Mouse (Mus musculus) embryonic facial prominence, embryonic 13.5 days (tissue): ENCODE measurements around the gene Tppp2. TPM values are rescaled to one million over a fixed set of nuclear protein-coding genes. Genes with fewer than 3 reads are reported as not detected.

Source experiments
- polyA plus RNA-seq: library from polyadenylated mRNA; unstranded; fragments of >200 nt; fragmentation: Nextera tagmentation; extraction: Ambion mirVana; gene quantifications from 2 replicates; pipeline ENCODE4 v1.2.1, GENCODE M21; 2015

Tppp2 gene
- polyA plus RNA-seq, 1 experiment from 2014 or later = not detected

Other genes starting within 250 kb of the Tppp2 start
- gene Gm17079, start 223.0 kb upstream of the Tppp2 start, polyA plus RNA-seq = not detected in 2 replicates
- gene Gm5800, start 201.2 kb upstream of the Tppp2 start, polyA plus RNA-seq = not detected in 2 replicates
- gene Ang4, start 144.8 kb upstream of the Tppp2 start, polyA plus RNA-seq = not detected in 2 replicates
- not detected in 2 replicates for gene AY358078, start 118.4 kb upstream of the Tppp2 start, polyA plus RNA-seq
- not detected in 2 replicates for gene Ear6, start 64.7 kb upstream of the Tppp2 start, polyA plus RNA-seq
- gene Mettl17, start 33.6 kb upstream of the Tppp2 start, polyA plus RNA-seq = 51.3 and 54.2 TPM in 2 replicates
- 3.5 and 3.7 TPM in 2 replicates for gene Slc39a2, start 25.5 kb upstream of the Tppp2 start, polyA plus RNA-seq
- gene Ndrg2, start 4.3 kb upstream of the Tppp2 start, polyA plus RNA-seq = 55.2 and 72.4 TPM in 2 replicates
- not detected in 2 replicates for gene Rnase13, start 4.3 kb downstream of the Tppp2 start, polyA plus RNA-seq
- gene Arhgef40, start 66.3 kb downstream of the Tppp2 start, polyA plus RNA-seq = 165 and 167 TPM in 2 replicates
- gene Tmem253, start 97.2 kb downstream of the Tppp2 start, polyA plus RNA-seq = 0.44 and 1.1 TPM in 2 replicates
- 31.1 and 36.0 TPM in 2 replicates for gene Zfp219, start 102.3 kb downstream of the Tppp2 start, polyA plus RNA-seq
- not detected in 2 replicates for gene Olfr221, start 124.0 kb downstream of the Tppp2 start, polyA plus RNA-seq
- 755 and 841 TPM in 2 replicates for gene Hnrnpc, start 185.6 kb downstream of the Tppp2 start, polyA plus RNA-seq
- gene Rpgrip1, start 192.3 kb downstream of the Tppp2 start, polyA plus RNA-seq = 71.6 and 81.6 TPM in 2 replicates